Mouse (Mus musculus): ENCODE results near the gene Lsm2. TPM values are rescaled to one million over a fixed set of nuclear protein-coding genes. Genes with fewer than 3 reads are reported as not detected.
"Not testable (repeated sequence)": the region's sequence is repeated elsewhere in the genome, so short reads cannot be mapped to it uniquely, and the experiment has no call there.

The Lsm2 gene
- polyA plus RNA-seq, 1 experiment from 2014 or later: 238 TPM

- Histone ChIP-seq H3K4me2 (no peak overlapping the region), H3K27ac (no peak overlapping the region), H3K4me3 (replicated peaks) (no peak overlapping the region), H3K36me3 (replicated peaks) (no peaks in the 10 kb centered on the region), H3K4me1 (peaks cover 24% of the 10 kb centered on the region), H3K9me3 (no peaks in the 10 kb centered on the region), H3K27me3 (no peaks in the 10 kb centered on the region), H3K9ac (no peak overlapping the region)
- no peak for ATAC-seq (ENCODE audit: low FRiP score)
- 82% methylated on average over 7 of the region's 7 CpGs for WGBS
Measured at GRCm38 (mm10) chr17:35031880-35032279, 50.2 kb downstream of the Lsm2 start.

DNA sequence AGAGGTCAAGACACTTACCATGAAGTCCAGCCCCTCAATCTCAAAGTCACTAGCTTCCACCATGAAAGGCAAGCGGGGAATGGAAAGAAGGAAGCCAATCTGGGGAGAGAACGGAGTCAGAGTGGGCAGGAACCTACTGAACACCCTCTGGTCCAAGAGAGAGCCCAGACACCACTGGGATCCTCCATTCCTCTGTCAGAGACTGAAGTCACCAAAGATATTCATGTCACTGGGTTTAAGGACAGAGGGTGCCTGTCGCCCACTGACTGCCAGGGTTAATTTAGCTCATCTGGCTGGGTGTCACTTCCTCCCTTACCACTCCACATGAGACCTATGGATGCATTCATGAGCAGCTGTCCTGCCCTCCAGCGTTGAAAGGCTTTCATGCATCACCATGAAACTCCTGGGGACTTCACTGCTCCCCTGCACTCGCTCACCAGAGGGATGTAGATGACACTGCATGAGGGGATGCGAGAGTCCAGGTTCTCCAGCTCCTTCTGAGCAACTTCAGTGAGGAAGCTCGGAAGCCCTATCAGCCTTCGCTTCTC, 50.7 kb downstream of the Lsm2 start:
- no peaks in the 10 kb centered on the region for H3K36me3 ChIP-seq (replicated peaks)
- 79% methylated on average over 8 of the region's 8 CpGs for WGBS
- ATAC-seq (ENCODE audit: low FRiP score): no peak

DNA sequence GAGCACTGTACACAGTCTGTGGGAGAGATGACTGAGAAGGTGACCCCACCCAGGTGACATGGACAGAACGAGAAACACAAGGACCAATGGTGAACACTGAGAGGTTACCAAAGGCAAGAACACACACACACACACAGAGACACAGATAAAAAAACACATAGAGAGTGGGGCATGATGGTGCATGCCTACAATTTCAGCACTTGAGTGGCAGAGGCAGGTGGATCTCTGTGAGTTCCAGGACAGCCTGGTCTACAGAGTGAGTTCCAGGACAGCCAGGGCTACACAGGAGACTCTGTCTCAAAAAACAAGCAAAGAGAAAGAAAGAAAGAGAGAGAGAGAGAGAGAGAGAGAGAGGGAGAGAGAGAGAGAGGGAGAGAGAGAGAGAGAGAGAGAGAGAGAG, 52.0 kb downstream of the Lsm2 start:
- H3K4me3 ChIP-seq (replicated peaks); H3K4me2 ChIP-seq; H3K27me3 ChIP-seq; ATAC-seq (ENCODE audit: low FRiP score); H3K9ac ChIP-seq; H3K36me3 ChIP-seq (replicated peaks); H3K4me1 ChIP-seq; H3K27ac ChIP-seq; H3K9me3 ChIP-seq: not testable (repeated sequence)
- 78% methylated on average over 1 of the region's 1 CpGs for WGBS

More for the DNA sequence above, 50.7 kb downstream of the Lsm2 start:
- Histone ChIP-seq H3K27ac (no peak overlapping the region), H3K9me3 (no peaks in the 10 kb centered on the region), H3K4me1 (peaks cover 19% of the 10 kb centered on the region), H3K4me3 (replicated peaks) (no peak overlapping the region), H3K27me3 (no peaks in the 10 kb centered on the region), H3K9ac (no peak overlapping the region), H3K4me2 (no peak overlapping the region)

GRCm38 (mm10) chr17:35034896-35035295, 53.2 kb downstream of the Lsm2 start:
- Histone ChIP-seq H3K27me3 (no peaks in the 10 kb centered on the region), H3K9me3 (no peaks in the 10 kb centered on the region), H3K4me2 (no peak overlapping the region), H3K9ac (no peak overlapping the region), H3K27ac (no peak overlapping the region), H3K4me1 (peaks cover 6% of the 10 kb centered on the region), H3K36me3 (replicated peaks) (no peaks in the 10 kb centered on the region), H3K4me3 (replicated peaks) (no peak overlapping the region)
- WGBS: 86% methylated on average over 6 of the region's 6 CpGs
- no peak for ATAC-seq (ENCODE audit: low FRiP score)

Other genes starting within 250 kb of the Lsm2 start
- gene C4b, start 238.0 kb upstream of the Lsm2 start, polyA plus RNA-seq (2016; fragmentation: Nextera tagmentation; extraction: Ambion mirVana): not detected in 2 replicates
- gene Cyp21a1, start 177.3 kb upstream of the Lsm2 start, polyA plus RNA-seq (2016; fragmentation: Nextera tagmentation; extraction: Ambion mirVana): not detected in 2 replicates
- gene Stk19, start 144.9 kb upstream of the Lsm2 start, polyA plus RNA-seq (2016; fragmentation: Nextera tagmentation; extraction: Ambion mirVana): 28.6 and 32.7 TPM in 2 replicates
- gene Dxo, start 144.8 kb upstream of the Lsm2 start, polyA plus RNA-seq (2016; fragmentation: Nextera tagmentation; extraction: Ambion mirVana): 72.9 and 77.6 TPM in 2 replicates
- gene Skiv2l, start 131.7 kb upstream of the Lsm2 start, polyA plus RNA-seq (2016; fragmentation: Nextera tagmentation; extraction: Ambion mirVana): 61.8 and 64.8 TPM in 2 replicates
- 124 and 133 TPM in 2 replicates for gene Nelfe, start 131.5 kb upstream of the Lsm2 start, polyA plus RNA-seq (2016; fragmentation: Nextera tagmentation; extraction: Ambion mirVana)
- 2.9 and 3.6 TPM in 2 replicates for gene Cfb, start 119.3 kb upstream of the Lsm2 start, polyA plus RNA-seq (2016; fragmentation: Nextera tagmentation; extraction: Ambion mirVana)
- 9.2 and 10.4 TPM in 2 replicates for gene Zbtb12, start 102.4 kb upstream of the Lsm2 start, polyA plus RNA-seq (2016; fragmentation: Nextera tagmentation; extraction: Ambion mirVana)
- gene Gm20547, start 99.8 kb upstream of the Lsm2 start, polyA plus RNA-seq (2016; fragmentation: Nextera tagmentation; extraction: Ambion mirVana): not detected in 2 replicates
- 1.3 and 1.6 TPM in 2 replicates for gene C2, start 83.6 kb upstream of the Lsm2 start, polyA plus RNA-seq (2016; fragmentation: Nextera tagmentation; extraction: Ambion mirVana)
- 111 and 114 TPM in 2 replicates for gene Ehmt2, start 83.4 kb upstream of the Lsm2 start, polyA plus RNA-seq (2016; fragmentation: Nextera tagmentation; extraction: Ambion mirVana)
- not detected in 2 replicates for gene Slc44a4, start 67.4 kb upstream of the Lsm2 start, polyA plus RNA-seq (2016; fragmentation: Nextera tagmentation; extraction: Ambion mirVana)
- 16.2 and 16.9 TPM in 2 replicates for gene Neu1, start 50.6 kb upstream of the Lsm2 start, polyA plus RNA-seq (2016; fragmentation: Nextera tagmentation; extraction: Ambion mirVana)
- 0.11 and 0.21 TPM in 2 replicates for gene Hspa1b, start 22.6 kb upstream of the Lsm2 start, polyA plus RNA-seq (2016; fragmentation: Nextera tagmentation; extraction: Ambion mirVana)
- not detected in 2 replicates for gene Gm20481, start 11.9 kb upstream of the Lsm2 start, polyA plus RNA-seq (2016; fragmentation: Nextera tagmentation; extraction: Ambion mirVana)
- gene Hspa1a, start 9.7 kb upstream of the Lsm2 start, polyA plus RNA-seq (2016; fragmentation: Nextera tagmentation; extraction: Ambion mirVana): 2.0 and 2.3 TPM in 2 replicates
- gene Hspa1l, start 9.2 kb upstream of the Lsm2 start, polyA plus RNA-seq (2016; fragmentation: Nextera tagmentation; extraction: Ambion mirVana): 1.2 and 1.3 TPM in 2 replicates
- 158 and 159 TPM in 2 replicates for gene Vars, start 19.1 kb downstream of the Lsm2 start, polyA plus RNA-seq (2016; fragmentation: Nextera tagmentation; extraction: Ambion mirVana)
- gene Vwa7, start 34.7 kb downstream of the Lsm2 start, polyA plus RNA-seq (2016; fragmentation: Nextera tagmentation; extraction: Ambion mirVana): 0.17 and 0.27 TPM in 2 replicates
- gene Sapcd1, start 46.2 kb downstream of the Lsm2 start, polyA plus RNA-seq (2016; fragmentation: Nextera tagmentation; extraction: Ambion mirVana): 7.4 and 7.7 TPM in 2 replicates
- 5.3 and 5.6 TPM in 2 replicates for gene Msh5, start 64.9 kb downstream of the Lsm2 start, polyA plus RNA-seq (2016; fragmentation: Nextera tagmentation; extraction: Ambion mirVana)
- gene Clic1, start 68.1 kb downstream of the Lsm2 start, polyA plus RNA-seq (2016; fragmentation: Nextera tagmentation; extraction: Ambion mirVana): 152 and 155 TPM in 2 replicates
- 513 and 534 TPM in 2 replicates for gene Ddah2, start 77.2 kb downstream of the Lsm2 start, polyA plus RNA-seq (2016; fragmentation: Nextera tagmentation; extraction: Ambion mirVana)
- gene Ly6g6c, start 83.5 kb downstream of the Lsm2 start, polyA plus RNA-seq (2016; fragmentation: Nextera tagmentation; extraction: Ambion mirVana): not detected in 2 replicates
- gene Mpig6b, start 84.3 kb downstream of the Lsm2 start, polyA plus RNA-seq (2016; fragmentation: Nextera tagmentation; extraction: Ambion mirVana): 0.40 and 0.54 TPM in 2 replicates
- gene Ly6g6e, start 95.0 kb downstream of the Lsm2 start, polyA plus RNA-seq (2016; fragmentation: Nextera tagmentation; extraction: Ambion mirVana): 0.28 and 0.50 TPM in 2 replicates
- 0.29 and 1.6 TPM in 2 replicates for gene Ly6g6d, start 96.2 kb downstream of the Lsm2 start, polyA plus RNA-seq (2016; fragmentation: Nextera tagmentation; extraction: Ambion mirVana)
- 0.17 and 0.18 TPM in 2 replicates for gene Ly6g6f, start 103.7 kb downstream of the Lsm2 start, polyA plus RNA-seq (2016; fragmentation: Nextera tagmentation; extraction: Ambion mirVana)
- 59.2 and 70.7 TPM in 2 replicates for gene Abhd16a, start 107.4 kb downstream of the Lsm2 start, polyA plus RNA-seq (2016; fragmentation: Nextera tagmentation; extraction: Ambion mirVana)
- gene Ly6g5c, start 126.4 kb downstream of the Lsm2 start, polyA plus RNA-seq (2016; fragmentation: Nextera tagmentation; extraction: Ambion mirVana): not detected in 2 replicates
- 0.96 and 1.5 TPM in 2 replicates for gene Ly6g5b, start 133.6 kb downstream of the Lsm2 start, polyA plus RNA-seq (2016; fragmentation: Nextera tagmentation; extraction: Ambion mirVana)
- 27.4 and 28.1 TPM in 2 replicates for gene Gpank1, start 139.6 kb downstream of the Lsm2 start, polyA plus RNA-seq (2016; fragmentation: Nextera tagmentation; extraction: Ambion mirVana)
- 283 and 284 TPM in 2 replicates for gene Csnk2b, start 140.2 kb downstream of the Lsm2 start, polyA plus RNA-seq (2016; fragmentation: Nextera tagmentation; extraction: Ambion mirVana)
- gene D17H6S53E, start 144.5 kb downstream of the Lsm2 start, polyA plus RNA-seq (2016; fragmentation: Nextera tagmentation; extraction: Ambion mirVana): 5.3 and 7.2 TPM in 2 replicates
- 0.46 and 0.63 TPM in 2 replicates for gene Apom, start 150.2 kb downstream of the Lsm2 start, polyA plus RNA-seq (2016; fragmentation: Nextera tagmentation; extraction: Ambion mirVana)
- gene Bag6, start 153.3 kb downstream of the Lsm2 start, polyA plus RNA-seq (2016; fragmentation: Nextera tagmentation; extraction: Ambion mirVana): 88.9 and 97.8 TPM in 2 replicates
- gene Prrc2a, start 183.0 kb downstream of the Lsm2 start, polyA plus RNA-seq (2016; fragmentation: Nextera tagmentation; extraction: Ambion mirVana): 221 and 231 TPM in 2 replicates
- gene Aif1, start 194.2 kb downstream of the Lsm2 start, polyA plus RNA-seq (2016; fragmentation: Nextera tagmentation; extraction: Ambion mirVana): 4.3 and 4.9 TPM in 2 replicates
- 4.0 and 4.8 TPM in 2 replicates for gene Lst1, start 206.6 kb downstream of the Lsm2 start, polyA plus RNA-seq (2016; fragmentation: Nextera tagmentation; extraction: Ambion mirVana)
- gene Ltb, start 212.6 kb downstream of the Lsm2 start, polyA plus RNA-seq (2016; fragmentation: Nextera tagmentation; extraction: Ambion mirVana): not detected in 2 replicates
- gene Tnf, start 220.1 kb downstream of the Lsm2 start, polyA plus RNA-seq (2016; fragmentation: Nextera tagmentation; extraction: Ambion mirVana): not detected in 2 replicates
- not detected in 2 replicates for gene Lta, start 223.5 kb downstream of the Lsm2 start, polyA plus RNA-seq (2016; fragmentation: Nextera tagmentation; extraction: Ambion mirVana)
- gene Gm16181, start 239.0 kb downstream of the Lsm2 start, polyA plus RNA-seq (2016; fragmentation: Nextera tagmentation; extraction: Ambion mirVana): 0.41 TPM in 2 replicates